Mouse (Mus musculus) lung, adult 2 months (tissue): Measurements from ENCODE around the gene Otud3.

Experiments used
- CTCF ChIP-seq: fragments of 200-500 bp; IDR thresholded peaks from 2 replicates; pipeline ENCODE4 v1.5.1; 2011; ENCODE audit warnings: mild to moderate bottlenecking, low read length, control low read depth; ENCODE audit not compliant: insufficient read depth
- POLR2A ChIP-seq: fragments of 200-500 bp; IDR thresholded peaks from 2 replicates; pipeline ENCODE4 v1.6.1; 2011; ENCODE audit warnings: low read depth, mild to moderate bottlenecking, control low read depth, low read length, borderline replicate concordance; ENCODE audit errors: extremely low read depth

DNA sequence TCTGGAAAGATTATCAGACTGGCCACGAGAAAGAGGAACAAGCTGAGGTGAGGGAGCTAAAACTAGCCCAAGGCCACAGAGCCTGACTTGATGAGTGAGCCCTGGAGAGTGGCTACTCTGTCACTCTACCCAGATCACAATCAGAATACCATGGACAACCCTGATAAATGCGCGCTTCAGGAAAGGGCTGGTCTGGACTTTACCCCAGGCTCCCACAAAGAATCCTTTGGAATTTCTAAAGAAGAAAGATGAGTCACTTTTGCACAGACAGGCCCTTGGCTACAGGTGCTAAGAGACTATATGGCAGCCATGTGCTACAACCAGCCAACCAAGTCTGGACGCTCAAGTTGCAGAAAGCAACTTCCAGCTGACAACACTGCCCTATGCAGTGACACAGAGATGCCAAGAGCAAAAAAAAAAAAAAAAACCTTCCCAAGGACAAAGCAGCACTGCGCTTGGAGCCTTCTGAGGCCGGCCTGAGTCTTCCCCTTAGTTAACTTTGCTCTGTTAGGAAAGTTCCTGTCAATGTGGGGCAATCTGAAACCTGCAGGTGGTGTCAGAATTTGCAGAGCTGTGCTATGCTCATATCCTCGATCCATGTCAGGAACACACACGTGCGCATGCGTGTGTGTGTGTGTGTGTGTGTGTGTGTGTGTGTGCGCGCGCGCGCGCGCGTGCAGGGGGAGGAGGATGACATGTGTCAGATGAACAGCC lies 8.0 kb downstream of the Otud3 start:
- no peak for TF ChIP-seq CTCF
- TF ChIP-seq POLR2A: no peak
